Mouse (Mus musculus): Measurements from ENCODE around the gene Ces3a.

DNA sequence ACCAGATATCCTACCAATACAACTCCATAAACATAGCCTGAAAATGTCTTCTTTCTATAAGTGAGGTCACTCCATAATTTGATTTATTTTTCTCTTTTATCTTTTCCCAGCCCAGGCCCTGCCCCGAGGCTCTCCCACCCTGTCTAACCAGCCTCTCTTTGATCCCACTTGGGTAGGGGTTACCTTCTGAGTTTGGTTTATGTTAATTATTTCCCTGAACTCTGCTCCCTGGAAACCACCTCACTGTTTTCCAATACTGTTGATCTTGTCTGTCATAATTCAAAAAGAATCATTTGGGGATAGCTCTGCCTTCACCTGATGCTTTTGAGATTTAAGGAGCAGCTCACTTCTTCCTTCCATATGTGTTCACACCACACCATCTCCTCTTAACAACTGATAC lies 4.9 kb upstream of the Ces3a start:
- TF ChIP-seq CTCF (IDR thresholded peaks at IDR 0.05; ENCODE audit: control insufficient read depth, insufficient read depth, low read length) (no peak), POLR2A (IDR thresholded peaks at IDR 0.05; ENCODE audit: borderline replicate concordance, control insufficient read depth, low read depth, low read length) (no peak)
